Mouse (Mus musculus): ENCODE data around the gene Vmn2r85. TPM values are rescaled to one million over a fixed set of nuclear protein-coding genes. Genes with fewer than 3 reads are reported as not detected.

The Vmn2r85 gene
- 0.04 TPM in 1 of 2 replicates, not detected in the other for polyA plus RNA-seq (2012; rRNA removed)

DNA sequence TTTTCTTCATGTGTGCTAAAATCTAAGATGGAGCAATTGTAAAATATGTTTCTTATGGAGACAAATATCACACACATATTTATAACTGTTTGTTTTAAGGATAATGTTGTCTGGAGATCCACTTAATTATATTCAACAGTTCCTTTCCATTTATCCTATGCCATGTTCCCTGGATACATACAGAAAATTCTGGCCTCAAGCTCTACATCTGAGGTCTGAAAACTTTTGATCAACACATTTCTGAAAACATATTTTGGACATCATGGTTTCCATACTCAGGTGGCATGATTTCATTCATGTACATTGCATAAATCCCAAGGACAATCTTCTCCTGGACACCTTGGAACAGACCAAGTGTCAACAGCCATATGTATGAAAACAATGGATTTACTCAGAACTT lies at the start of gene Vmn2r85:
Vmn2r85 (minus strand) TSS at position 101 of the 400 bp plus-strand sequence.

DNA sequence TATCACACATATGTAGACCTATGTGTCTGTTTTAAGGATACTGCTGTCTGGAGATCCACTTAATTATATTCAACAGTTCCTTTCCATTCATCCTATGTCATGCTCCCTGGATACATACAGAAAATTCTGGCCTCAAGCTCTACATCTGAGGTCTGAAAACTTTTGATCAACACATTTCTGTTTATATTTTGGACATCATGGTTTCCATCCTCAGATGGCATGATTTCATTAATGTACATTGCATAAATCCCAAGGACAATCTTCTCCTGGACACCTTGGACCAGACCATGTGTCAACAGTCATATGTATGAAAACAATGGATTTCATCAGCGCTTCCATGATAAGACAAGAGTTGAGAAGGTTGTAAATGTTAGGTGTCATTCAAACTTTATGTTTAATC lies 26.4 kb upstream of the Vmn2r85 start, which contains the start of gene Vmn2r86:
Vmn2r86 (minus strand) TSS at position 101 of the 400 bp plus-strand sequence.

DNA sequence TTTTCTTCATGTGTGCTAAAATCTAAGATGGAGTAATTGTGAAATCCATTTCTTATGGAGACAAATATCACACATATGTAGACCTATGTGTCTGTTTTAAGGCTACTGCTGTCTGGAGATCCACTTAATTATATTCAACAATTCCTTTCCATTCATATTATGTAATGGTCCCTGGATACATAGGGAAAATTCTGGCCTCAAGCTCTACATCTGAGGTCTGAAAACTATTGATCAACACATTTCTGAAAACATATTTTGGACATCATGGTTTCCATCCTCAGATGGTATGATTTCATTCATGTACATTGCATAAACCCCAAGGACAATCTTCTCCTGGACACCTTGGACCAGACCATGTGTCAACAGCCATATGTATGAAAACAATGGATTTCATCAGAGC lies 35.3 kb downstream of the Vmn2r85 start, which contains the start of gene Vmn2r84:
Vmn2r84 (minus strand) TSS at position 101 of the 400 bp plus-strand sequence.

Other genes with a start within 250 kb of the Vmn2r85 start
- gene Olfr826, start 245.5 kb downstream of the Vmn2r85 start, polyA plus RNA-seq (2012; rRNA removed): not detected in 2 replicates
- not detected in 2 replicates for gene Olfr827, start 215.3 kb downstream of the Vmn2r85 start, polyA plus RNA-seq (2012; rRNA removed)
- gene Neurod4, start 149.5 kb downstream of the Vmn2r85 start, polyA plus RNA-seq (2012; rRNA removed): 4.0 and 6.9 TPM in 2 replicates
- gene Tespa1, start 106.8 kb downstream of the Vmn2r85 start, polyA plus RNA-seq (2012; rRNA removed): 0.47 and 0.53 TPM in 2 replicates
- under 0.01 TPM in 1 of 2 replicates, not detected in the other for gene Vmn2r84, start 35.4 kb downstream of the Vmn2r85 start, polyA plus RNA-seq (2012; rRNA removed)
- 0.02 TPM in 1 of 2 replicates, not detected in the other for gene Vmn2r86, start 26.3 kb upstream of the Vmn2r85 start, polyA plus RNA-seq (2012; rRNA removed)
- gene Vmn2r87, start 67.7 kb upstream of the Vmn2r85 start, polyA plus RNA-seq (2012; rRNA removed): 0.11 and 0.22 TPM in 2 replicates